Mouse (Mus musculus): Measurements from ENCODE around the gene Mdga2. TPM values are rescaled to one million over a fixed set of nuclear protein-coding genes. Genes with fewer than 3 reads are reported as not detected.

The Mdga2 gene
- polyA plus RNA-seq, 1 experiment: 0.76 TPM

GRCm38 (mm10) chr12:66591617-66592230 is 630.6 kb downstream of the Mdga2 start:
- Histone ChIP-seq H3K4me1 (ENCODE audit: control insufficient read depth, insufficient read depth, low read length) (no peaks in the 10 kb centered on the region), H3K4me3 (ENCODE audit: insufficient read depth, low read length) (no peak overlapping the region), H3K27ac (ENCODE audit: insufficient read depth, low read length) (no peak overlapping the region)
- no peak for TF ChIP-seq CTCF (IDR thresholded peaks at IDR 0.05; ENCODE audit: borderline replicate concordance, insufficient read depth, low read length)
- no peak for TF ChIP-seq POLR2A (IDR thresholded peaks at IDR 0.05; ENCODE audit: low read depth, low read length)

DNA sequence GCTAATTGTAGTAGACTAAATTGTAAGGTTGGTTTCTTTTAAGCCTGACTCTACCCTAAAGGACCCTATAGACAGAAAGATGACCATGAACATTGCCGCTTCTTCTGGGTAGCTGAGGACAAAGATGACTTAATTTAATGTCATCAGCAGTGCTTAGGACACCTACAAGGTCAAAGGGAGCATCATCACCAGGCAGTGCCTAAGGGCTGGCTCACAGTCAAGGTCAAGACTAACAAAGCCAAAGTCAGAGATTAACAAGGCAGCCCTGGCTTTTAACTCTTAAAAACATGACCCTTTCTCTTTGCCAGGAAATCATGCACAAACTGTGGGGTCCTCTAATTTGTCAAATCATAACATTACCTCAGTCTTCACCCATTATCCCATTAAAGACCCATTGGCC is 657.0 kb downstream of the Mdga2 start:
- H3K27ac ChIP-seq (ENCODE audit: insufficient read depth, low read length): no peak overlapping the region
- no peak overlapping the region for H3K4me3 ChIP-seq (ENCODE audit: insufficient read depth, low read length)
- no peaks in the 10 kb centered on the region for H3K4me1 ChIP-seq (ENCODE audit: control insufficient read depth, insufficient read depth, low read length)
- no peak for TF ChIP-seq CTCF (IDR thresholded peaks at IDR 0.05; ENCODE audit: borderline replicate concordance, insufficient read depth, low read length)
- no peak for TF ChIP-seq POLR2A (IDR thresholded peaks at IDR 0.05; ENCODE audit: low read depth, low read length)

DNA sequence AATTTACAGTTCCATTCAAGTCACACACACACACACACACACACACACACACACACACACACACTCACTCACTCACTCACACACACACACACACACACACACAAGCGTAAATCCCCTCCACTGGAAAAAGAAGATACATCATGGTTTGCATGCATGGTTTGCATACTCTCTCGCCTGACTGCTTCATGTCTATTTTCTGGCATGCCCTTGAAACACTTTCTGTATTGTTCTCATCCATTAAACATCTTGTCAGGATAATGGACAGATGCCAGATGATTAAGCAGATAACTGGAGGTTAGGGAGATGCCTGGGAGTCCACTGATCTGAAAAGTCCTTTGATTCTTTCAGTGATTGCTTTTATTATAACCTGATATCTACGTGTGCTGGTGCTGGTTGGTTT is 665.5 kb downstream of the Mdga2 start:
- Histone ChIP-seq H3K4me1 (ENCODE audit: control insufficient read depth, insufficient read depth, low read length) (no peaks in the 10 kb centered on the region), H3K27ac (ENCODE audit: insufficient read depth, low read length) (no peak overlapping the region), H3K4me3 (ENCODE audit: insufficient read depth, low read length) (no peak overlapping the region)
- TF ChIP-seq CTCF (IDR thresholded peaks at IDR 0.05; ENCODE audit: borderline replicate concordance, insufficient read depth, low read length) (no peak), POLR2A (IDR thresholded peaks at IDR 0.05; ENCODE audit: low read depth, low read length) (no peak)

- no peaks in the 10 kb centered on the region for H3K4me1 ChIP-seq (ENCODE audit: control insufficient read depth, insufficient read depth, low read length)
- TF ChIP-seq POLR2A (IDR thresholded peaks at IDR 0.05; ENCODE audit: low read depth, low read length): no peak
- no peak for TF ChIP-seq CTCF (IDR thresholded peaks at IDR 0.05; ENCODE audit: borderline replicate concordance, insufficient read depth, low read length)
- no peak overlapping the region for H3K4me3 ChIP-seq (ENCODE audit: insufficient read depth, low read length)
- no peak overlapping the region for H3K27ac ChIP-seq (ENCODE audit: insufficient read depth, low read length)
Observed at GRCm38 (mm10) chr12:66556178-66556820, 666.0 kb downstream of the Mdga2 start.

GRCm38 (mm10) chr12:66524973-66525372 is 697.4 kb downstream of the Mdga2 start:
- Histone ChIP-seq H3K4me3 (ENCODE audit: insufficient read depth, low read length) (no peak overlapping the region), H3K4me1 (ENCODE audit: control insufficient read depth, insufficient read depth, low read length) (no peaks in the 10 kb centered on the region), H3K27ac (ENCODE audit: insufficient read depth, low read length) (no peak overlapping the region)
- no peak for TF ChIP-seq CTCF (IDR thresholded peaks at IDR 0.05; ENCODE audit: borderline replicate concordance, insufficient read depth, low read length)
- no peak for TF ChIP-seq POLR2A (IDR thresholded peaks at IDR 0.05; ENCODE audit: low read depth, low read length)

- Histone ChIP-seq H3K4me3 (ENCODE audit: insufficient read depth, low read length) (no peak overlapping the region), H3K27ac (ENCODE audit: insufficient read depth, low read length) (no peak overlapping the region), H3K4me1 (ENCODE audit: control insufficient read depth, insufficient read depth, low read length) (no peaks in the 10 kb centered on the region)
- TF ChIP-seq POLR2A (IDR thresholded peaks at IDR 0.05; ENCODE audit: low read depth, low read length): no peak
- TF ChIP-seq CTCF (IDR thresholded peaks at IDR 0.05; ENCODE audit: borderline replicate concordance, insufficient read depth, low read length): no peak
Observed at GRCm38 (mm10) chr12:66499258-66499657, 723.1 kb downstream of the Mdga2 start.

GRCm38 (mm10) chr12:66470868-66471267 is 751.5 kb downstream of the Mdga2 start:
- no peak overlapping the region for H3K27ac ChIP-seq (ENCODE audit: insufficient read depth, low read length)
- TF ChIP-seq CTCF (IDR thresholded peaks at IDR 0.05; ENCODE audit: borderline replicate concordance, insufficient read depth, low read length) (no peak), POLR2A (IDR thresholded peaks at IDR 0.05; ENCODE audit: low read depth, low read length) (no peak)
- no peaks in the 10 kb centered on the region for H3K4me1 ChIP-seq (ENCODE audit: control insufficient read depth, insufficient read depth, low read length)
- no peak overlapping the region for H3K4me3 ChIP-seq (ENCODE audit: insufficient read depth, low read length)

DNA sequence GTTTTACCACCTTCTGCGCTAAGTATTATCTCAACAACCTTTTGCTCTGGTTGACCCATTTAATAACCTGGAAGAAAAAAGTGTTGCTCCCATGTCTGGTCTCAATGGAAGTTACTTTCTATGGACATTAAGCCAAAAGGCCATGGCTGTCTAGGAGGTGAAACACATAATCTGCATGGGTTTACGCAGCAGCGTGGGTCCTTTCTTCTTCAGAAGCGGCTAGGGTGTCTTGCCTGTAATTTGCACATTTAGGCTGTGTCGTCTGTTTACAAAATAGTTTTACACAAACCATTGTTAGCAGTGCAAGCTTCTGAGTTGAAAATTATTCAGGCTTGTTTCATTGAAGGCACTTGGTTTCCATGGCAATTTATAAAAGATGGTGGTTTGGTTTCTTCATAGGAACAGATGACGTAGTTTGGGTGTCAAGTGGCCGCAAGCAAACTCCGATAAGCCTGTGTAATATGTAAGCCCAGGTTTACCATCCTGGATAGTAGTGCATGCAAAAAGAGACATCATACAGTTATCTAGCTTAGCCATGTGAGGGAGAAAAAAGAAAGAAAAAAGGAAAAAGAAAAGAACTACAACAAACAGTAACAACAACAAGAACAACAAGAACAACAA is 752.0 kb downstream of the Mdga2 start:
- H3K27ac ChIP-seq (ENCODE audit: insufficient read depth, low read length): no peak overlapping the region
- no peaks in the 10 kb centered on the region for H3K4me1 ChIP-seq (ENCODE audit: control insufficient read depth, insufficient read depth, low read length)
- TF ChIP-seq CTCF (IDR thresholded peaks at IDR 0.05; ENCODE audit: borderline replicate concordance, insufficient read depth, low read length) (no peak), POLR2A (IDR thresholded peaks at IDR 0.05; ENCODE audit: low read depth, low read length) (no peak)
- no peak overlapping the region for H3K4me3 ChIP-seq (ENCODE audit: insufficient read depth, low read length)

DNA sequence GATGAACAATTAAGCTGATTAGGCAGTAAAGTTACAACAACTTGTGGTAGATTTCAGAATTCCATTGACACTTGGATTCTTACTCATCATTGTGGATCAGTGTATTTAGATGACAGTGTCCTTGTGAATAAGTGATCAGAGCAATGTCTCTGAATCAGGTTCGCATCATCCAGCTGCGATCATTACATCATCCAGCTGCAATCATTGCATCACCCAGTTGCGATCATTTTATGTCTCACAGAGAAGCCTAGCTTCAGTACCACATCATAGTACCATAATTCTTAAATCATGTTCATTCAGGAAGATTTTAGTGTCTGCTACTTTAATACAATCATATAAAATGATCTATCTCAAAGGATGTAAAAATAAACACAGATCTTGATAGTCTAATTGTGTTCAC is 756.8 kb downstream of the Mdga2 start:
- Histone ChIP-seq H3K27ac (ENCODE audit: insufficient read depth, low read length) (no peak overlapping the region), H3K4me3 (ENCODE audit: insufficient read depth, low read length) (no peak overlapping the region), H3K4me1 (ENCODE audit: control insufficient read depth, insufficient read depth, low read length) (no peaks in the 10 kb centered on the region)
- no peak for TF ChIP-seq POLR2A (IDR thresholded peaks at IDR 0.05; ENCODE audit: low read depth, low read length)
- no peak for TF ChIP-seq CTCF (IDR thresholded peaks at IDR 0.05; ENCODE audit: borderline replicate concordance, insufficient read depth, low read length)

GRCm38 (mm10) chr12:66443340-66443739 is 779.0 kb downstream of the Mdga2 start:
- TF ChIP-seq CTCF (IDR thresholded peaks at IDR 0.05; ENCODE audit: borderline replicate concordance, insufficient read depth, low read length) (no peak), POLR2A (IDR thresholded peaks at IDR 0.05; ENCODE audit: low read depth, low read length) (no peak)
- Histone ChIP-seq H3K27ac (ENCODE audit: insufficient read depth, low read length) (no peak overlapping the region), H3K4me3 (ENCODE audit: insufficient read depth, low read length) (no peak overlapping the region), H3K4me1 (ENCODE audit: control insufficient read depth, insufficient read depth, low read length) (no peaks in the 10 kb centered on the region)

All from embryonic fibroblast, embryonic 13.5 days (primary cell).